18 mouse cellular contexts compared by ENCODE assay signal in genomic region chr3:144123361-144124072, GRCm38 (mm10).
"Had no signal": no experiment of that assay in that cellular context is flagged by ENCODE, and none has a peak within 500 bp of the region (broad histone marks: within the 10 kb centered on the region; RNA-seq: fewer than 3 reads in every experiment).

No protein-coding gene starts in this region.

- H3K9me3 ChIP-seq: limb, embryonic 10.5 days; limb, embryonic 13.5 days; midbrain, embryonic 15.5 days; neural tube, embryonic 13.5 days; stomach, embryonic 15.5 days had no signal

- H3K4me2 ChIP-seq: limb, embryonic 13.5 days; lung, embryonic 14.5 days; midbrain, embryonic 11.5 days; midbrain, embryonic 15.5 days; neural tube, embryonic 13.5 days; stomach, embryonic 15.5 days had no signal

- H3K4me3 ChIP-seq: layer of hippocampus, adult 2 months; limb, embryonic 10.5 days; limb, embryonic 13.5 days; midbrain, embryonic 15.5 days; neural tube, embryonic 13.5 days; stomach, embryonic 15.5 days had no signal

- DNase-seq: liver; liver, postnatal 0 days; lung, embryonic 14.5 days; right cerebral cortex, postnatal 25 days; spleen, adult 18-20 months; thymus, adult 18-20 months; thymus, postnatal 4 days had no signal

- H3K4me1 ChIP-seq: limb, embryonic 13.5 days; midbrain, embryonic 15.5 days; stomach, embryonic 15.5 days had no signal

- H3K27me3 ChIP-seq: limb, embryonic 13.5 days; midbrain, embryonic 15.5 days; neural tube, embryonic 13.5 days; stomach, embryonic 15.5 days had no signal

- H3K9ac ChIP-seq: limb, embryonic 13.5 days; liver, embryonic 14.5 days; liver, postnatal 0 days; lung, embryonic 14.5 days; midbrain, embryonic 15.5 days; neural tube, embryonic 13.5 days; stomach, embryonic 15.5 days had no signal

- ATAC-seq: liver, postnatal 0 days; lung, postnatal 0 days had no signal

- H3K27ac ChIP-seq: kidney, postnatal 0 days; layer of hippocampus, adult 2 months; limb, embryonic 10.5 days; limb, embryonic 13.5 days; liver, embryonic 14.5 days; macrophage; midbrain, embryonic 15.5 days; neural tube, embryonic 13.5 days; stomach, embryonic 15.5 days had no signal

- H3K36me3 ChIP-seq: limb, embryonic 10.5 days; limb, embryonic 13.5 days; midbrain, embryonic 15.5 days; neural tube, embryonic 13.5 days; stomach, embryonic 15.5 days had no signal
